Mouse (Mus musculus) liver, embryonic 13.5 days (tissue): ENCODE measurements around the gene Wdfy2. TPM values are rescaled to one million over a fixed set of nuclear protein-coding genes. Genes with fewer than 3 reads are reported as not detected.

Experiments used
- ATAC-seq: fragments of 200-750 bp; cut with Nextera tagmentation; 2 replicates; pipeline ENCODE4 v1.8.0; 2017; ENCODE audit warnings: low read depth, mild to moderate bottlenecking, moderate number of reproducible peaks, moderate library complexity
- DNase-seq: peaks from one replicate; pipeline ENCODE4 v3.0.0; 2022
- H3K27ac ChIP-seq: fragments of 300-500 bp; sonication (generic); 2 replicates; pipeline ENCODE4 v1.5.1; 2015; ENCODE audit warnings: moderate library complexity, mild to moderate bottlenecking, inconsistent platforms
- H3K27me3 ChIP-seq: fragments of 300-500 bp; sonication (generic); 2 replicates; pipeline ENCODE4 v1.6.1; 2015; ENCODE audit warnings: mild to moderate bottlenecking, inconsistent platforms
- H3K36me3 ChIP-seq: fragments of 300-500 bp; sonication (generic); 2 replicates; pipeline ENCODE4 v1.6.1; 2015; ENCODE audit warnings: mild to moderate bottlenecking, inconsistent platforms
- H3K4me1 ChIP-seq: fragments of 300-500 bp; sonication (generic); replicated peaks from 2 replicates; pipeline ENCODE4 v1.6.1; 2015; ENCODE audit warnings: inconsistent platforms
- H3K4me2 ChIP-seq: fragments of 300-500 bp; sonication (generic); 2 replicates; pipeline ENCODE4 v1.6.1; 2015; ENCODE audit warnings: inconsistent platforms, mild to moderate bottlenecking, moderate library complexity
- H3K4me3 ChIP-seq: fragments of 300-500 bp; sonication (generic); replicated peaks from 2 replicates; pipeline ENCODE4 v1.5.1; 2015; ENCODE audit warnings: mild to moderate bottlenecking, inconsistent platforms
- H3K9ac ChIP-seq: fragments of 300-500 bp; sonication (generic); 2 replicates; pipeline ENCODE4 v1.6.1; 2015; ENCODE audit warnings: mild to moderate bottlenecking, inconsistent platforms
- H3K9me3 ChIP-seq: fragments of 300-500 bp; sonication (generic); replicated peaks from 2 replicates; pipeline ENCODE4 v1.6.1; 2016; ENCODE audit warnings: inconsistent platforms
- WGBS: fragments of 180-500 bp; shearing (Covaris S2); methylation state at CpG from one replicate; pipeline ENCODE4 v1.1.7; 2015; ENCODE audit not compliant: insufficient replicate concordance; 5-methylcytosine and 5-hydroxymethylcytosine counted together
- polyA plus RNA-seq: library from polyadenylated mRNA; unstranded; fragments of >200 nt; fragmentation: Nextera tagmentation; extraction: Ambion mirVana; gene quantifications from 2 replicates; pipeline ENCODE4 v1.2.1, GENCODE M21; 2015

The Wdfy2 gene
- polyA plus RNA-seq: 1.9 and 2.7 TPM in 2 replicates

- peak; percentile 52 for DNase-seq
- H3K27ac ChIP-seq: peak within 1 kb of the TSS; percentile 75
- WGBS: under 1% methylated on average over 47 of the region's 49 CpGs
Measured at GRCm38 (mm10) chr14:62837641-62838252, at the start of gene Wdfy2. Gene Wdfy2, plus strand, starts transcription at chr14:62837678.

GRCm38 (mm10) chr14:62789282-62789681 is 48.2 kb upstream of the Wdfy2 start:
- no peaks in the 10 kb centered on the region for H3K9me3 ChIP-seq
- H3K27me3 ChIP-seq: 0 out of 2 replicates have a peak, but pooled peaks cover 19% of the 10 kb centered on the region
- no peak for ATAC-seq
- no peak overlapping the region for H3K9ac ChIP-seq
- no peak overlapping the region for H3K27ac ChIP-seq
- H3K4me3 ChIP-seq: no peak overlapping the region
- 31% methylated on average over 4 of the region's 4 CpGs for WGBS
- DNase-seq: no peak
- H3K36me3 ChIP-seq: no peaks in the 10 kb centered on the region
- peaks cover 7% of the 10 kb centered on the region; the same call in 1 of the 2 replicates for H3K4me1 ChIP-seq
- H3K4me2 ChIP-seq: no peak overlapping the region

More at GRCm38 (mm10) chr14:62837641-62838252, at the start of gene Wdfy2:
- Histone ChIP-seq H3K4me3 (peak within 1 kb of the TSS; percentile 86), H3K4me2 (peak within 1 kb of the TSS; percentile 93), H3K4me1 (peaks cover 14% of the 10 kb centered on the region), H3K9ac (peak within 1 kb of the TSS; percentile 82), H3K27me3 (peaks cover 10% of the 10 kb centered on the region), H3K36me3 (no peaks in the 10 kb centered on the region; the same call in 1 of the 2 replicates), H3K9me3 (no peaks in the 10 kb centered on the region)
- ATAC-seq: peak; percentile 20

DNA sequence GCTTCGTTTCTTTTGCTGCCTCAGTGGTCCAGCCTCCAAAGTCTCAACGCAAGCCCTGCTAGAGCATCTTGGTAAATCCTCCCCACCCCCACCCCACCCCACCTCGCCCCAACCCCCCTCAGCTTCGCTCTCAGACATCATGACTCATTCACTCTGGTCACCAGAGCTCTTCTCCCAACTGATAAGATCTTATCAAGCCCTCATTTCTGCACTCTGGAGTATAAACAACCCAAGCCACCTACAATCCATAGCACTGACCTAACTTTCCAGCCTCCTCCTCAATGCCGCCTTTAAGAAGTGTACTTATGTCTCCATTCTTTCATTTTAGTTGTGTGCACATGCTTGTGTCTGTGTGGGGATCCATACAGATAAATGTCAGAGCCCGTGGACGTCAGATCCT is 41.8 kb upstream of the Wdfy2 start:
- Histone ChIP-seq H3K27ac (no peak overlapping the region), H3K9ac (no peak overlapping the region), H3K4me3 (no peak overlapping the region), H3K4me2 (no peak overlapping the region), H3K27me3 (0 out of 2 replicates have a peak, but pooled peaks cover 3% of the 10 kb centered on the region), H3K4me1 (peaks cover 7% of the 10 kb centered on the region; the same call in 1 of the 2 replicates), H3K36me3 (no peaks in the 10 kb centered on the region), H3K9me3 (no peaks in the 10 kb centered on the region)
- DNase-seq (no peak), ATAC-seq (no peak)
- 36% methylated on average over 7 of the region's 7 CpGs for WGBS

- DNase-seq (no peak), ATAC-seq (no peak)
- WGBS: 28% methylated on average over 4 of the region's 4 CpGs
- Histone ChIP-seq H3K9ac (no peak overlapping the region), H3K9me3 (no peaks in the 10 kb centered on the region), H3K4me2 (no peak overlapping the region), H3K27ac (no peak overlapping the region), H3K4me1 (peaks cover 7% of the 10 kb centered on the region; the same call in 1 of the 2 replicates), H3K4me3 (no peak overlapping the region), H3K36me3 (no peaks in the 10 kb centered on the region), H3K27me3 (0 out of 2 replicates have a peak, but pooled peaks cover 3% of the 10 kb centered on the region)
Measured at GRCm38 (mm10) chr14:62798608-62799101, 38.8 kb upstream of the Wdfy2 start.

DNA sequence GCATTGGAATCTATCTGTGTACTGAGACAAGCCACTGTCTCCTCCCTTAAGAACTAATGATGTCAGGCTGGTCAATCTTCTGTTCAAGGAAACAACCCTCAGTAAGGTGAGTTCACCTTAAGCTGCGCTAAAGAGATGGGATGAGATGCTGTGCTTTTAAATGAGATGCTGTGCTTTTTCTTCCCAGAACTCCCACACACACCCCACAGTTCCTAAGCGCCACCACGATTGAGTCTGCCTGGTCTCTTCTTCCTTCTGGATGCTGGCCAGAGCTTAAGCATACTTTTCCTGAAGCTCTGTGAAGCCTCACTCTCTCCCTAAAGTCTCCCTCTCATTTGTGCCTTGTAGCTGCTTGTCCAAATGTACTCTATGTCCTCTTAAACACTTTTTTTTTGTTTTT is 36.7 kb upstream of the Wdfy2 start:
- 76% methylated on average over 3 of the region's 3 CpGs for whole genome bisulfite sequencing
- no peak overlapping the region for H3K4me2 ChIP-seq

GRCm38 (mm10) chr14:62803204-62803603 is 34.3 kb upstream of the Wdfy2 start:
- ATAC-seq (no peak), DNase-seq (no peak)
- 68% methylated on average over 5 of the region's 5 CpGs for WGBS
- no peaks in the 10 kb centered on the region for H3K9me3 ChIP-seq
- H3K4me3 ChIP-seq: no peak overlapping the region
- 0 out of 2 replicates have a peak, but pooled peaks cover 12% of the 10 kb centered on the region for H3K4me1 ChIP-seq
- H3K4me2 ChIP-seq: no peak overlapping the region
- no peaks in the 10 kb centered on the region for H3K27me3 ChIP-seq
- H3K36me3 ChIP-seq: no peaks in the 10 kb centered on the region
- no peak overlapping the region for H3K9ac ChIP-seq
- no peak overlapping the region for H3K27ac ChIP-seq

More for the DNA sequence above, 36.7 kb upstream of the Wdfy2 start:
- DNase-seq (no peak), ATAC-seq (no peak)
- H3K9me3 ChIP-seq: no peaks in the 10 kb centered on the region
- H3K36me3 ChIP-seq: no peaks in the 10 kb centered on the region
- peaks cover 14% of the 10 kb centered on the region; the same call in 1 of the 2 replicates for H3K4me1 ChIP-seq
- H3K4me3 ChIP-seq: no peak overlapping the region
- no peak overlapping the region for H3K27ac ChIP-seq
- H3K9ac ChIP-seq: no peak overlapping the region
- H3K27me3 ChIP-seq: 0 out of 2 replicates have a peak, but pooled peaks cover 3% of the 10 kb centered on the region

DNA sequence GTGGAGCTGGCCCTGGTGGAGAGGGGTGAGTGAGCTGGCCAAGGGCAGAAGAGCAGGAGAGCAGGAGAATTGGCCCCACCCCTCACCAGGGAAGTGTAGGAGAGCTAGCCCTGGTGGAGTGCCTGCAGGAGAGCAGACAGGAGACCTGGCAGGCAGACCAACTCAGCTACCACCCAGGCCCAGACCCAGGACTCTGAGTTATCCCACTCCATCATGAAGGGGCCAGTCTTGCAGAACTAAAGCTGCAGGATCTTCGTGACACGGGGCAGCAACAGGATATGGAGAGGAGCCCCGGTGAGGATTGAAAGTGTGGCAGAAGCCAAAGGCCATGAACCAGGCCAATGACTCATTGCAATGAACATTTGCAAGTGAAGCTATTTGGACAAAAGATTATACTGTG is 30.6 kb upstream of the Wdfy2 start:
- Histone ChIP-seq H3K4me3 (no peak overlapping the region), H3K4me2 (no peak overlapping the region), H3K36me3 (no peaks in the 10 kb centered on the region), H3K27ac (no peak overlapping the region), H3K9ac (no peak overlapping the region), H3K27me3 (no peaks in the 10 kb centered on the region), H3K4me1 (0 out of 2 replicates have a peak, but pooled peaks cover 8% of the 10 kb centered on the region), H3K9me3 (no peaks in the 10 kb centered on the region)
- WGBS: 43% methylated on average over 3 of the region's 3 CpGs
- ATAC-seq (no peak), DNase-seq (no peak)

DNA sequence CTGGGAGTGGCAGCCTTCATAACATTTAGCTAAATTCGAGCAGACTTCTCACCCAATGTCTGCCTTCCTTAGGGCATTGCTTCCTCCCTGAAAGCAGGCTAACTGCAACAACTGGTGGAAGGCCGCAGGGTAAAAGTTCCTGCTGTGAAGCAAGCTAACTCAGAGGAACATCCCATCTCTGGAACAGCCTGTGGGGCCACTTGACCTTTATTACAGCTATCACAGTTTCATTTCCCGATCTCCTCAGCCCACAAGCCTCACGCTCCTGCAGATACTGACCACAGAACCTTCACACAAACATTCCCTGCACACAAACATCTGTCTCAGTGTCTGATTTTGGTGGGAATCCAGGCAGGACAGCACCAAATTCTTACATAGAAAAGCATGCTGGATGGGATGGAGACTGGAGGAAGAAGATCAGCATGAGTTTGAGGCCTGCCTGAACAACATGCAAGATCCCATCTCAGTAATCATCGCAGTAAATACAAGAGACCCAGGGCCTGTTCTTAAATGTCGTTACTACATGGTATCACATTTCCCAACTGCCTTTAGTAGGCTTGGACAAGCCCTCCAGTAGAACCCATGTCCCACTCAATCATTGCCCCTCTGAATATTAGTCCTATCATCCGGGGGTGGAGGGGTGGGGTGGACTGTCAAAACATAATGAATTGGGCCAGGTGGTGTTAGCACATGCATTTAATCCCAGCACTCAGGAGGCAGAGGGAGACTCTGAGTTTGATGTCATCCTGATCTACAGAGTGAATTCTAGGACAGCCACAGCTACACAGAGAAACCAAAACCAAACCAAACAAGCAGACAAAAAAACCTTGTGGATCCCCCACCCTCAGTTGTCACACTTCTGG is 28.6 kb upstream of the Wdfy2 start:
- Histone ChIP-seq H3K36me3 (no peaks in the 10 kb centered on the region), H3K9ac (no peak overlapping the region), H3K27ac (no peak overlapping the region), H3K4me2 (no peak overlapping the region), H3K27me3 (no peaks in the 10 kb centered on the region), H3K4me3 (no peak overlapping the region), H3K4me1 (0 out of 2 replicates have a peak, but pooled peaks cover 8% of the 10 kb centered on the region), H3K9me3 (no peaks in the 10 kb centered on the region)
- 53% methylated on average over 7 of the region's 7 CpGs for WGBS
- ATAC-seq: no peak
- DNase-seq: no peak

DNA sequence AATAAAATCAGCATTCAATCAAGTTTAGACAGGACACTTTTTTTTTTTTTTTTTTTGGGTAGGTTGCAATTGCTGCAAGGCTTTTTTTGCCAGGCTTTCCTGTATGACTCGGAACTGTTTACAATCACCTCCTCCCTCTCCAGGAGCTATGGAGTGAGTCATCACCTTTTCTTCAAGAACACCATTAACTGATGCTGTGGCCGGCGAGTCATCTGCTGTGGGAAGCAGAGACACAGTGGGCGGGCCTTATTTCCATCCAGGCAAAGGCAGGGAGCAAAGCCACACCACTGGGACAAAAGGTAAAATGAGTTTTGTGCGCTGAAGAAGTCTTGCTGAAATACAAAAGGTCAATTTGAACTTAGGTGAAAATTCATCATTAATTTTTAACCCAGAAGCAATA is 24.7 kb upstream of the Wdfy2 start:
- Histone ChIP-seq H3K9ac (no peak overlapping the region), H3K4me1 (no peaks in the 10 kb centered on the region), H3K4me2 (no peak overlapping the region), H3K36me3 (no peaks in the 10 kb centered on the region), H3K27me3 (no peaks in the 10 kb centered on the region), H3K4me3 (no peak overlapping the region), H3K9me3 (no peaks in the 10 kb centered on the region), H3K27ac (no peak overlapping the region)
- 35% methylated on average over 5 of the region's 5 CpGs for WGBS
- DNase-seq (no peak), ATAC-seq (no peak)

DNA sequence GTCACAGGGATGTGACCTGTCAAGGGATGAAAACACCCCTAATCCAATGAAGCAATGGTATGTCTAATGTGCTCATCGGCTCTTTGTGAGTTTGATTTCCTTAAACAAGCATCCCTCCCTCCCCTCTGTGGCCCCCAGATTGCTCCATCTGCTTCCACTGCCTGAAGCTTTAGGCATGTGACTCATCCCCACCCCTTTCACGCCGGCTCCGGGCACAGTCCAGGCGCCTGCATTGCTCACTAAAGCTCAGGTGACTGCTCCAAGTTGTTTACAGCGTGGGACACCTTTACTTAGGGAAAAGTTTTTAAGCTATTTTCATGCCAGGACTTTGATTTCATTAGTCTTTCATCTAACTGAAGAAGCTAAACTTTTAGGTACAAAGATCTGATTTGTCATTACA is 22.9 kb upstream of the Wdfy2 start:
- Histone ChIP-seq H3K36me3 (no peaks in the 10 kb centered on the region), H3K27ac (no peak overlapping the region), H3K9ac (no peak overlapping the region), H3K4me2 (no peak overlapping the region), H3K27me3 (no peaks in the 10 kb centered on the region), H3K4me3 (no peak overlapping the region), H3K4me1 (no peaks in the 10 kb centered on the region), H3K9me3 (no peaks in the 10 kb centered on the region)
- no peak for ATAC-seq
- DNase-seq: no peak
- 58% methylated on average over 6 of the region's 6 CpGs for WGBS

DNA sequence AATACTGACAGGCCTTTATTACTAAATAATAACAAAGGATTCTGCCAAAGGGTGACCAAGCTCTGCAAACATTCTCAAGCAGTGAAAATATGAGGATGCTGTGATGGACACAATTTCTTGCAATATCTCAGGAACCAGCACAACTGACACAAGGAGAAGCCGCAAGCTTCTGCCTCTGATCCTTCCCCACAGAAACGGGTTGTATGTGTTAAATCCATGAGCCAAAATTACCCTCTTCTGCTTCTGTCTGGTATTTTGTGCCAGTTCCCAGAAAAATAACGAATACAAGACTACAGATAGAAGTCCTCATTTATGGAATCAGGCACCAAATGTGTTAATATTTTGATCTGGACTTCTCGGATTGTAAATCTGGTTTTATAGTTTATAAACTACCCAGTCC is 20.7 kb upstream of the Wdfy2 start:
- 51% methylated on average over 4 of the region's 4 CpGs for WGBS
- DNase-seq (no peak), ATAC-seq (no peak)
- Histone ChIP-seq H3K27ac (no peak overlapping the region), H3K4me1 (no peaks in the 10 kb centered on the region), H3K9me3 (no peaks in the 10 kb centered on the region), H3K27me3 (no peaks in the 10 kb centered on the region), H3K4me3 (no peak overlapping the region), H3K9ac (no peak overlapping the region), H3K36me3 (no peaks in the 10 kb centered on the region), H3K4me2 (no peak overlapping the region)
